Mouse (Mus musculus): ENCODE data around the gene Esr1. TPM values are rescaled to one million over a fixed set of nuclear protein-coding genes. Genes with fewer than 3 reads are reported as not detected.
A peak's percentile ranks its signal among the peaks of the same experiment; 100 is the strongest.

Gene Esr1
- polyA plus RNA-seq (2014; fragmentation: Nextera tagmentation; extraction: Ambion mirVana), result 0.18 and 0.21 TPM in 2 replicates

DNA sequence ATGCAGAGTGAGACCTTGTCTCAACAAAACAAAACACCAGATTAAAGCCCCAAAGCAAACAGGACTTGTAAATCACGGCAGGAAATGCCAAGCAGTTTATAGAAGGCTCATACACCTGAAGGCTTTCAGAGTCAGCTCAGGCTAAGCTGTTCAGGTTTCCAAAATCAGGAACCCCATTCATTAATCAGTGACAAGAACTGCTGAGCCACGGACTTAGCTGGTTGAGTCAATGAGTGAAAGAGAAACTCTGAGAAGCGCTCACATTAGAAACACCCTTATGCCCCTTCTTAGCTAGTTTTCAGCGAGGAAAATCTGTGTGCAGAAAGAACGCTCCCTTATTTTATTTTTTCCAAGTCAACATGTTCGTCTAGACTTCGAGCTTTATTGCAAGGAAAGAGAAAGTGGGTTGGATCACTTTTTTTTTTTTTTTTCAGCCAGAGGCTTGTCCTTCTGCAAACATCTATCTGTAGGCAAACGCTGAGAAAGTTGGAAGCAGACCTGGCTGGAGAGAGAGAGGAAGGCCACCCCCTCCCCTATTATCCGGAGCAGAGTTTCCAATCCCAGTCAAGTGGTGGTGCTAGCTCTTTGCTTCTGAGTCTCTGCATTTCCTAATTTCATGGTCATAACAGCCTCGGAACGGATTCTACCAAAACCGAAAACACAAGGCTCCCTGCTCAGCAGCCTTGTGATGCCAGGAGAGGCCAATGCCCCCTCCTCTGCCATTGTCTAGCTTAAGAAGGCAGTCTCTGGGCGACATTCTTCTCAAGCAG is at the start of gene Esr1:
Gene Esr1 (plus strand): TSS at position 208 of the 770 bp plus-strand sequence.
- H3K4me3 ChIP-seq (ENCODE audit: low read depth, low read length), result no peak within 1 kb of the TSS
- 57% methylated on average over 13 of the region's 13 CpGs for WGBS
- no peak within 1 kb of the TSS for H3K4me2 ChIP-seq (ENCODE audit: low read length)
- ATAC-seq (no peak), DNase-seq (ENCODE audit: low spot score) (no peak)
- H3K27me3 ChIP-seq (replicated peaks; ENCODE audit: control insufficient read depth, insufficient read depth, low read length), result no peaks in the 10 kb centered on the region
- no peaks in the 10 kb centered on the region for H3K4me1 ChIP-seq (ENCODE audit: control insufficient read depth, insufficient read depth, low read length)
- H3K27ac ChIP-seq (ENCODE audit: low read depth, low read length), result no peak within 1 kb of the TSS
- H3K9me3 ChIP-seq (replicated peaks; ENCODE audit: control insufficient read depth, low read length), result no peaks in the 10 kb centered on the region
- H3K9ac ChIP-seq (ENCODE audit: low read length), result no peak within 1 kb of the TSS
- no peaks in the 10 kb centered on the region for H3K36me3 ChIP-seq (ENCODE audit: control insufficient read depth, insufficient read depth, low read length)

DNA sequence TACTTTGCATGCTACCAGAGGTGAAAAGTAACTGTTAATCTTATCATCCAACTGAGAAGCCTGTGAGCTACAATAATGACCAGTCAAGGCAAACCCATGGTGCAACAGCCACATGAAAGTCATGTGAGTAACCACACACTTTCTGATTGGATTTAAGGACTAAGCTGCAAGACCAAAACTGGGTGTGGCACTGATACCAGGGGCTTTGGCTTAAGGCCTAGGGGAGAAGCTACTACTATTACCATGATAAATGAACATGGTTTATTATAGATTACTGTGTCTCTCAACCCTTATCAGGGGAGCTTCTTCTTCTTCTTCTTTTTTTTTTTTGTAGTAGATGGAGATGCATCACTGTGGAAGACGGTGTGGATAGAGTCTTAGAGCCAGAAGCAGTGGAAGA is 46.2 kb upstream of the Esr1 start:
- DNase-seq (ENCODE audit: low spot score) (no peak), ATAC-seq (no peak)
- Histone ChIP-seq H3K27ac (ENCODE audit: low read depth, low read length) (no peak overlapping the region), H3K27me3 (replicated peaks; ENCODE audit: control insufficient read depth, insufficient read depth, low read length) (no peaks in the 10 kb centered on the region), H3K36me3 (ENCODE audit: control insufficient read depth, insufficient read depth, low read length) (no peaks in the 10 kb centered on the region), H3K4me1 (ENCODE audit: control insufficient read depth, insufficient read depth, low read length) (no peaks in the 10 kb centered on the region), H3K4me2 (ENCODE audit: low read length) (no peak overlapping the region), H3K9me3 (replicated peaks; ENCODE audit: control insufficient read depth, low read length) (no peaks in the 10 kb centered on the region), H3K4me3 (ENCODE audit: low read depth, low read length) (no peak overlapping the region), H3K9ac (ENCODE audit: low read length) (no peak overlapping the region)
- 95% methylated on average over 1 of the region's 1 CpGs for WGBS

DNA sequence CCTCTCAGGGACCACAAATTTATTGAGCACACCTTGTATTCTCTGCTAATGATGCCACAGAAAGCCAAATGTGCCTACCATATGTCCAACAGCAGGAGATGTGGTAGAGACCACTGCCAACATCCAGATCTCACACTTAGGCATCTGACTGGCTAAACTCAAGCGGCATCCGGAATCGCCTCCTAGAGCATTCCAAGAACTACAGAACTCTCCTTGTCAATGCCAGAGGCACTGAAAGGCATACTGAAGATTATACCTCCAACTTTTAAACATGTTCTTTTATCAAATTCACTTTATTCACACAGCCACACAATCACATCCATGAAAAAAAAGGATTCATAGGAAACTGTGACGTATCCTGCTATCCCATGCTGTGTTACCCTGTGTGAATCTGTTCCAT is 40.6 kb upstream of the Esr1 start:
- ATAC-seq (no peak), DNase-seq (ENCODE audit: low spot score) (no peak)
- H3K27ac ChIP-seq (ENCODE audit: low read depth, low read length), result no peak overlapping the region
- H3K36me3 ChIP-seq (ENCODE audit: control insufficient read depth, insufficient read depth, low read length), result no peaks in the 10 kb centered on the region
- H3K9me3 ChIP-seq (replicated peaks; ENCODE audit: control insufficient read depth, low read length), result no peaks in the 10 kb centered on the region
- no peaks in the 10 kb centered on the region for H3K4me1 ChIP-seq (ENCODE audit: control insufficient read depth, insufficient read depth, low read length)
- H3K27me3 ChIP-seq (replicated peaks; ENCODE audit: control insufficient read depth, insufficient read depth, low read length), result no peaks in the 10 kb centered on the region
- H3K4me2 ChIP-seq (ENCODE audit: low read length), result no peak overlapping the region
- WGBS, result 85% methylated on average over 4 of the region's 4 CpGs
- no peak overlapping the region for H3K4me3 ChIP-seq (ENCODE audit: low read depth, low read length)
- H3K9ac ChIP-seq (ENCODE audit: low read length), result no peak overlapping the region

DNA sequence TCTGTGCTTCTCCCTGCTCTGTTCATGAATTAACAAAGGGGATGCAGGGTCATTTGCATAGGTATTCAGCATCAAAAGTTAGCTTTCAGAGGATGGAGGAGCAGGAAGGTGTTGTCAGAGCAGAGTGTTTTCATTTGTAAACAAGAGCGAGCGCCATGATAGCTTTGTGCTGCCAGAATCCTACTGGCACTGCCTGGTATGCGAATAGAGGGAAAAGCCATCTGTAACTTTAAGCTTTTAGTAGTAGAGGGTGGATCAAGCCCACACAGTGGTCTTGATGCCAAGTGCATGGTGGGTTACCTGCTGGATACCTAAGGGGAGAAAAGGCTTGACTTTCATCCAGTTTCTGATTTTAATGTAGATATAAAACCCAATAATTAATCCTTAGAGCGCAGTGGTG is 40.1 kb upstream of the Esr1 start:
- Histone ChIP-seq H3K36me3 (ENCODE audit: control insufficient read depth, insufficient read depth, low read length) (no peaks in the 10 kb centered on the region), H3K9ac (ENCODE audit: low read length) (no peak overlapping the region), H3K4me2 (ENCODE audit: low read length) (no peak overlapping the region), H3K9me3 (replicated peaks; ENCODE audit: control insufficient read depth, low read length) (no peaks in the 10 kb centered on the region), H3K4me3 (ENCODE audit: low read depth, low read length) (no peak overlapping the region), H3K4me1 (ENCODE audit: control insufficient read depth, insufficient read depth, low read length) (no peaks in the 10 kb centered on the region), H3K27me3 (replicated peaks; ENCODE audit: control insufficient read depth, insufficient read depth, low read length) (no peaks in the 10 kb centered on the region), H3K27ac (ENCODE audit: low read depth, low read length) (no peak overlapping the region)
- 49% methylated on average over 4 of the region's 4 CpGs for WGBS
- no peak for ATAC-seq
- peak; percentile 24 for DNase-seq (ENCODE audit: low spot score)

DNA sequence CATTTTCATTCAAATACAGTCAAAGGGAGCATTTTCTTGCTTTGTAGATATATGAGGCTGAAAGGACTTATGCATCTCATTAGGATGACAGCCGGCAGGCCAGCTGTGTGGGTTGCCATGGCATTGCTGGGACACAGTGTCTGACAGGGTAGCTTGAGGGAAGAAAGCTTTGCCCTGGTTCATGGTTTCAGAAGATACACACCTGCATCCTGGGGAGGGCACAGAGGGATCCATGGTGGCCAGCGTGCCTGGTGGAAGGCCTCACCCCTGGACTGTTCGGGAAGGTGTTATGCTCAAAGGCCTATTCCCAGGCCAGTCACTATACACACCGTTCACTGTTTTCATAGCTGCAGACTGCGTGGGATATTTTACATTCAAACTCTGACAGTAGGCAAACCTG is 29.5 kb upstream of the Esr1 start:
- 76% methylated on average over 5 of the region's 5 CpGs for whole genome bisulfite sequencing
- H3K27ac ChIP-seq (ENCODE audit: low read depth, low read length), result no peak overlapping the region
- DNase-seq (ENCODE audit: low spot score), result peak; percentile 65

DNA sequence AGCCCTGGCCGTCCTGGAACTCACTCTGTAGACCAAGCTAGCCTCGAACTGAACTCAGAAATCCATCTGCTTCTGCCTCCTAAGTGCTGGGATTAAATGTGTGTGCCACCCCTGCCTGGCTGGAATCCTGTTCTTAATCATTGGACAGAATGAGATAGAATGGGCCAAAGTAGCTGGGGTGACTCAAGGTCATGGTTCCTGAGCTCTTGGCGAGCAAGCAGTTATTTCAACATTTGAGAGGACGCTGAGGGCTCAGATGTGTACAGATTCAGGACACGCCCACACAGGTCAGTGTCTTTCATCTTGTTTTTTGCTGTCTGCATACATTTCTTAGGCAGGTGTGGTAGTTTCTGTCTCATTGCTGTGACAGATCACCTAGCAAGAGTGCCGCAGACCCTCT is 24.7 kb upstream of the Esr1 start:
- Histone ChIP-seq H3K36me3 (ENCODE audit: control insufficient read depth, insufficient read depth, low read length) (no peaks in the 10 kb centered on the region), H3K9me3 (replicated peaks; ENCODE audit: control insufficient read depth, low read length) (no peaks in the 10 kb centered on the region), H3K27ac (ENCODE audit: low read depth, low read length) (no peak overlapping the region), H3K4me3 (ENCODE audit: low read depth, low read length) (no peak overlapping the region), H3K9ac (ENCODE audit: low read length) (no peak overlapping the region), H3K27me3 (replicated peaks; ENCODE audit: control insufficient read depth, insufficient read depth, low read length) (no peaks in the 10 kb centered on the region), H3K4me1 (ENCODE audit: control insufficient read depth, insufficient read depth, low read length) (no peaks in the 10 kb centered on the region), H3K4me2 (ENCODE audit: low read length) (no peak overlapping the region)
- DNase-seq (ENCODE audit: low spot score) (no peak), ATAC-seq (no peak)
- 88% methylated on average over 6 of the region's 6 CpGs for WGBS

More for the DNA sequence above, 29.5 kb upstream of the Esr1 start:
- Histone ChIP-seq H3K4me1 (ENCODE audit: control insufficient read depth, insufficient read depth, low read length) (no peaks in the 10 kb centered on the region), H3K4me3 (ENCODE audit: low read depth, low read length) (no peak overlapping the region), H3K9me3 (replicated peaks; ENCODE audit: control insufficient read depth, low read length) (no peaks in the 10 kb centered on the region), H3K27me3 (replicated peaks; ENCODE audit: control insufficient read depth, insufficient read depth, low read length) (no peaks in the 10 kb centered on the region), H3K9ac (ENCODE audit: low read length) (no peak overlapping the region), H3K4me2 (ENCODE audit: low read length) (no peak overlapping the region), H3K36me3 (ENCODE audit: control insufficient read depth, insufficient read depth, low read length) (no peaks in the 10 kb centered on the region)
- peak; percentile 91 for ATAC-seq

DNA sequence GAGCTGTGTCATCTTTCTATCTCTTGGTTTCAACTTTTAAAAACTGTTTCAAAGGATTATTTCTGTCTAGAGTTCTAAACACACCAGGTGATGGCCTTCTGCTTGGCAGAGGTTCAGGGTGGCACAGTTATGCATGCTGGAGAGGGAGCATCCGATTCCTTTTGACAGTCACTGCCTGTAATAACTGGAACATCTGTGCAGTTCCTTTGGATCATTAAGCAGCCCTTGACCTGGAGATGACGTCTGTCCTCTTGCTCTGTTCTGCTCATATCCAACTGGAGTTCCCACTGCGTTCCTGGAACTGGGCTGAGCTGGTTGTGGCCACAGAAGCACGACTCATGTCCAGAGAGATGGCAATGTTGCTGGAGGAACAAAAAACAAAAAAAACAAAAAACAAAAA is 21.8 kb upstream of the Esr1 start:
- ATAC-seq (no peak), DNase-seq (ENCODE audit: low spot score) (no peak)
- no peak overlapping the region for H3K4me3 ChIP-seq (ENCODE audit: low read depth, low read length)
- no peaks in the 10 kb centered on the region for H3K27me3 ChIP-seq (replicated peaks; ENCODE audit: control insufficient read depth, insufficient read depth, low read length)
- H3K4me2 ChIP-seq (ENCODE audit: low read length), result no peak overlapping the region
- no peak overlapping the region for H3K9ac ChIP-seq (ENCODE audit: low read length)
- H3K27ac ChIP-seq (ENCODE audit: low read depth, low read length), result no peak overlapping the region
- no peaks in the 10 kb centered on the region for H3K9me3 ChIP-seq (replicated peaks; ENCODE audit: control insufficient read depth, low read length)
- 82% methylated on average over 4 of the region's 4 CpGs for WGBS
- no peaks in the 10 kb centered on the region for H3K4me1 ChIP-seq (ENCODE audit: control insufficient read depth, insufficient read depth, low read length)
- no peaks in the 10 kb centered on the region for H3K36me3 ChIP-seq (ENCODE audit: control insufficient read depth, insufficient read depth, low read length)

DNA sequence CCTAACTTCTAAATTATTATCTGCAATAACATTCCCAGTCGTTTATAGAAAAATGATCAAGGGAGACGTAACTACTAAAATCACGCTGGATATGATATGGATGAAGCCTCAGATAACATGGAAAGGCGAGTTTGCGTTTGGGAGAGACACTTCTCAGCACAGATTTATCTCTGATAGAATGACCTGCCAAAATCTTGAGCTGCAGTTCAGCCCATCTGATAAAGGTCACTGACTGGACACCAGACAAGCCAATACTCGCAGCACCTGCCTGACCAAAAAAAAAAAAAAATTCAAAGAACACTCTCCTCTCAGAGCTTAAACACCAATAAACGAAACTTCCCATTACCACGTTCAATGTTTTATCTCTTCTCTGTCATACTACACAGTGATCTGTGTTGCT is 20.4 kb upstream of the Esr1 start:
- Histone ChIP-seq H3K9me3 (replicated peaks; ENCODE audit: control insufficient read depth, low read length) (no peaks in the 10 kb centered on the region), H3K27me3 (replicated peaks; ENCODE audit: control insufficient read depth, insufficient read depth, low read length) (no peaks in the 10 kb centered on the region), H3K27ac (ENCODE audit: low read depth, low read length) (no peak overlapping the region), H3K4me2 (ENCODE audit: low read length) (no peak overlapping the region), H3K4me3 (ENCODE audit: low read depth, low read length) (no peak overlapping the region), H3K4me1 (ENCODE audit: control insufficient read depth, insufficient read depth, low read length) (no peaks in the 10 kb centered on the region), H3K9ac (ENCODE audit: low read length) (no peak overlapping the region), H3K36me3 (ENCODE audit: control insufficient read depth, insufficient read depth, low read length) (no peaks in the 10 kb centered on the region)
- ATAC-seq, result no peak
- no peak for DNase-seq (ENCODE audit: low spot score)
- 86% methylated on average over 8 of the region's 8 CpGs for WGBS

DNA sequence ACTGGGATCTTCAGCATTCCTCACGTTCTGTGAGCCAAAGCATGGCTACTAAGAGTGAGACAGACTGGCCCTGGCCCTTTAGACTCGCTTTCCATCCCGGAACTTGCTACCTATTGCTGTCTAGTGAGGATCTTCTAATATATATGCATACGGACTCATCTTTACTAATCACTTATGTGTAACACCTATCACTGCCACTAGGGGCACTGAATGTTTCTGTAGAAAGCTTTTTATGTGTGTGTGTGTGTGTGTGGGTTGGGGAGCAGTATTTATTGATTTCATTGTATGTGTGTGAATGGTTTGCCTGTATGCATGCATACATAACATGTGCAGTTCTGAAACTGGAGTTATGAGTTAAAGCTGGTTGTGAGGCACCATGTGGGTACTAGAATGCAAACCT is 17.6 kb upstream of the Esr1 start:
- no peaks in the 10 kb centered on the region for H3K36me3 ChIP-seq (ENCODE audit: control insufficient read depth, insufficient read depth, low read length)
- H3K4me2 ChIP-seq (ENCODE audit: low read length), result no peak overlapping the region
- ATAC-seq (no peak), DNase-seq (ENCODE audit: low spot score) (peak; percentile 10)
- H3K9me3 ChIP-seq (replicated peaks; ENCODE audit: control insufficient read depth, low read length), result no peaks in the 10 kb centered on the region
- H3K27me3 ChIP-seq (replicated peaks; ENCODE audit: control insufficient read depth, insufficient read depth, low read length), result no peaks in the 10 kb centered on the region
- no peak overlapping the region for H3K4me3 ChIP-seq (ENCODE audit: low read depth, low read length)
- H3K4me1 ChIP-seq (ENCODE audit: control insufficient read depth, insufficient read depth, low read length), result no peaks in the 10 kb centered on the region
- H3K27ac ChIP-seq (ENCODE audit: low read depth, low read length), result no peak overlapping the region
- WGBS, result 74% methylated on average over 4 of the region's 4 CpGs
- no peak overlapping the region for H3K9ac ChIP-seq (ENCODE audit: low read length)

Measured in forebrain, embryonic 14.5 days (tissue).